Mouse (Mus musculus): Measurements from ENCODE around the gene Parp9. TPM values are rescaled to one million over a fixed set of nuclear protein-coding genes. Genes with fewer than 3 reads are reported as not detected.
A peak's percentile ranks its signal among the peaks of the same experiment; 100 is the strongest.

The Parp9 gene
- polyA plus RNA-seq, 1 experiment from 2014 or later, result 5.4 TPM

- ATAC-seq (ENCODE audit: low read depth) (no peak), DNase-seq (ENCODE audit: low spot score) (no peak)
- no peaks in the 10 kb centered on the region for H3K9me3 ChIP-seq (ENCODE audit: control insufficient read depth, low read length)
- no peaks in the 10 kb centered on the region for H3K4me1 ChIP-seq (ENCODE audit: control insufficient read depth, insufficient read depth, low read length)
- no peak overlapping the region for H3K9ac ChIP-seq (ENCODE audit: low read depth, low read length)
- no peaks in the 10 kb centered on the region for H3K27me3 ChIP-seq (replicated peaks; ENCODE audit: control insufficient read depth, insufficient read depth, low read length)
- no peak overlapping the region for H3K4me2 ChIP-seq (ENCODE audit: low read depth, low read length)
- 52% methylated on average over 3 of the region's 3 CpGs for WGBS
- no peak overlapping the region for H3K4me3 ChIP-seq (ENCODE audit: low read depth, low read length)
- no peaks in the 10 kb centered on the region for H3K36me3 ChIP-seq (ENCODE audit: control insufficient read depth, insufficient read depth, low read length)
- no peak overlapping the region for H3K27ac ChIP-seq (replicated peaks; ENCODE audit: low read depth, low read length)
These were observed 32.9 kb upstream of the Parp9 start for GRCm38 (mm10) chr16:35905355-35905754.

- WGBS, result 73% methylated on average over 6 of the region's 6 CpGs
- no peaks in the 10 kb centered on the region for H3K4me1 ChIP-seq (ENCODE audit: control insufficient read depth, insufficient read depth, low read length)
- DNase-seq (ENCODE audit: low spot score), result no peak
These were observed 32.3 kb upstream of the Parp9 start for GRCm38 (mm10) chr16:35905819-35906485.

GRCm38 (mm10) chr16:35906887-35907286, 31.4 kb upstream of the Parp9 start:
- 62% methylated on average over 7 of the region's 7 CpGs for WGBS
- no peak for DNase-seq (ENCODE audit: low spot score)
- H3K4me1 ChIP-seq (ENCODE audit: control insufficient read depth, insufficient read depth, low read length), result no peaks in the 10 kb centered on the region
- no peaks in the 10 kb centered on the region for H3K27me3 ChIP-seq (replicated peaks; ENCODE audit: control insufficient read depth, insufficient read depth, low read length)
- H3K4me2 ChIP-seq (ENCODE audit: low read depth, low read length), result no peak overlapping the region
- H3K9ac ChIP-seq (ENCODE audit: low read depth, low read length), result no peak overlapping the region
- no peaks in the 10 kb centered on the region for H3K36me3 ChIP-seq (ENCODE audit: control insufficient read depth, insufficient read depth, low read length)
- no peak overlapping the region for H3K4me3 ChIP-seq (ENCODE audit: low read depth, low read length)
- no peak for ATAC-seq (ENCODE audit: low read depth)
- no peaks in the 10 kb centered on the region for H3K9me3 ChIP-seq (ENCODE audit: control insufficient read depth, low read length)
- no peak overlapping the region for H3K27ac ChIP-seq (replicated peaks; ENCODE audit: low read depth, low read length)

More at GRCm38 (mm10) chr16:35905819-35906485, 32.3 kb upstream of the Parp9 start:
- no peak overlapping the region for H3K4me3 ChIP-seq (ENCODE audit: low read depth, low read length)
- no peak overlapping the region for H3K27ac ChIP-seq (replicated peaks; ENCODE audit: low read depth, low read length)
- no peak for ATAC-seq (ENCODE audit: low read depth)
- no peaks in the 10 kb centered on the region for H3K9me3 ChIP-seq (ENCODE audit: control insufficient read depth, low read length)
- H3K27me3 ChIP-seq (replicated peaks; ENCODE audit: control insufficient read depth, insufficient read depth, low read length), result no peaks in the 10 kb centered on the region
- no peak overlapping the region for H3K4me2 ChIP-seq (ENCODE audit: low read depth, low read length)
- H3K9ac ChIP-seq (ENCODE audit: low read depth, low read length), result no peak overlapping the region
- H3K36me3 ChIP-seq (ENCODE audit: control insufficient read depth, insufficient read depth, low read length), result no peaks in the 10 kb centered on the region

GRCm38 (mm10) chr16:35907432-35908201, 30.7 kb upstream of the Parp9 start:
- H3K4me3 ChIP-seq (ENCODE audit: low read depth, low read length), result no peak overlapping the region
- no peak overlapping the region for H3K4me2 ChIP-seq (ENCODE audit: low read depth, low read length)
- H3K9me3 ChIP-seq (ENCODE audit: control insufficient read depth, low read length), result no peaks in the 10 kb centered on the region
- ATAC-seq (ENCODE audit: low read depth) (no peak), DNase-seq (ENCODE audit: low spot score) (peak; percentile 4)
- no peaks in the 10 kb centered on the region for H3K36me3 ChIP-seq (ENCODE audit: control insufficient read depth, insufficient read depth, low read length)
- no peak overlapping the region for H3K9ac ChIP-seq (ENCODE audit: low read depth, low read length)
- WGBS, result 48% methylated on average over 4 of the region's 4 CpGs
- H3K27me3 ChIP-seq (replicated peaks; ENCODE audit: control insufficient read depth, insufficient read depth, low read length), result no peaks in the 10 kb centered on the region
- no peaks in the 10 kb centered on the region for H3K4me1 ChIP-seq (ENCODE audit: control insufficient read depth, insufficient read depth, low read length)
- no peak overlapping the region for H3K27ac ChIP-seq (replicated peaks; ENCODE audit: low read depth, low read length)

GRCm38 (mm10) chr16:35911449-35911848, 26.8 kb upstream of the Parp9 start:
- H3K27me3 ChIP-seq (replicated peaks; ENCODE audit: control insufficient read depth, insufficient read depth, low read length), result no peaks in the 10 kb centered on the region
- H3K9ac ChIP-seq (ENCODE audit: low read depth, low read length), result no peak overlapping the region
- no peak overlapping the region for H3K4me2 ChIP-seq (ENCODE audit: low read depth, low read length)
- no peak for DNase-seq (ENCODE audit: low spot score)
- H3K27ac ChIP-seq (replicated peaks; ENCODE audit: low read depth, low read length), result no peak overlapping the region
- H3K4me3 ChIP-seq (ENCODE audit: low read depth, low read length), result no peak overlapping the region
- no peaks in the 10 kb centered on the region for H3K9me3 ChIP-seq (ENCODE audit: control insufficient read depth, low read length)
- H3K4me1 ChIP-seq (ENCODE audit: control insufficient read depth, insufficient read depth, low read length), result no peaks in the 10 kb centered on the region
- no peak for ATAC-seq (ENCODE audit: low read depth)
- H3K36me3 ChIP-seq (ENCODE audit: control insufficient read depth, insufficient read depth, low read length), result no peaks in the 10 kb centered on the region
- 80% methylated on average over 3 of the region's 3 CpGs for WGBS

- Histone ChIP-seq H3K27ac (replicated peaks; ENCODE audit: low read depth, low read length) (no peak overlapping the region), H3K9ac (ENCODE audit: low read depth, low read length) (no peak overlapping the region), H3K4me1 (ENCODE audit: control insufficient read depth, insufficient read depth, low read length) (no peaks in the 10 kb centered on the region), H3K4me3 (ENCODE audit: low read depth, low read length) (no peak overlapping the region), H3K36me3 (ENCODE audit: control insufficient read depth, insufficient read depth, low read length) (no peaks in the 10 kb centered on the region), H3K4me2 (ENCODE audit: low read depth, low read length) (no peak overlapping the region), H3K27me3 (replicated peaks; ENCODE audit: control insufficient read depth, insufficient read depth, low read length) (no peaks in the 10 kb centered on the region), H3K9me3 (ENCODE audit: control insufficient read depth, low read length) (no peaks in the 10 kb centered on the region)
- WGBS, result 40% methylated on average over 1 of the region's 1 CpGs
- no peak for DNase-seq (ENCODE audit: low spot score)
- no peak for ATAC-seq (ENCODE audit: low read depth)
These were observed 24.7 kb upstream of the Parp9 start for GRCm38 (mm10) chr16:35913526-35913925.

- ATAC-seq (ENCODE audit: low read depth) (no peak), DNase-seq (ENCODE audit: low spot score) (no peak)
- Histone ChIP-seq H3K4me3 (ENCODE audit: low read depth, low read length) (no peak overlapping the region), H3K9me3 (ENCODE audit: control insufficient read depth, low read length) (no peaks in the 10 kb centered on the region), H3K4me2 (ENCODE audit: low read depth, low read length) (no peak overlapping the region), H3K36me3 (ENCODE audit: control insufficient read depth, insufficient read depth, low read length) (no peaks in the 10 kb centered on the region), H3K4me1 (ENCODE audit: control insufficient read depth, insufficient read depth, low read length) (no peaks in the 10 kb centered on the region), H3K27ac (replicated peaks; ENCODE audit: low read depth, low read length) (no peak overlapping the region), H3K27me3 (replicated peaks; ENCODE audit: control insufficient read depth, insufficient read depth, low read length) (no peaks in the 10 kb centered on the region), H3K9ac (ENCODE audit: low read depth, low read length) (no peak overlapping the region)
- WGBS, result 68% methylated on average over 5 of the region's 5 CpGs
These were observed 24.0 kb upstream of the Parp9 start for GRCm38 (mm10) chr16:35914301-35914700.

- Histone ChIP-seq H3K4me2 (ENCODE audit: low read depth, low read length) (no peak overlapping the region), H3K27ac (replicated peaks; ENCODE audit: low read depth, low read length) (no peak overlapping the region), H3K36me3 (ENCODE audit: control insufficient read depth, insufficient read depth, low read length) (no peaks in the 10 kb centered on the region), H3K27me3 (replicated peaks; ENCODE audit: control insufficient read depth, insufficient read depth, low read length) (no peaks in the 10 kb centered on the region), H3K4me1 (ENCODE audit: control insufficient read depth, insufficient read depth, low read length) (no peaks in the 10 kb centered on the region), H3K4me3 (ENCODE audit: low read depth, low read length) (no peak overlapping the region), H3K9ac (ENCODE audit: low read depth, low read length) (no peak overlapping the region), H3K9me3 (ENCODE audit: control insufficient read depth, low read length) (no peaks in the 10 kb centered on the region)
- DNase-seq (ENCODE audit: low spot score) (no peak), ATAC-seq (ENCODE audit: low read depth) (no peak)
- WGBS, result 83% methylated on average over 6 of the region's 6 CpGs
These were observed 19.3 kb upstream of the Parp9 start for GRCm38 (mm10) chr16:35918721-35919543.
